Mouse (Mus musculus) intestine, embryonic 14.5 days (tissue): ENCODE results near the gene Gm32687. TPM values are rescaled to one million over a fixed set of nuclear protein-coding genes. Genes with fewer than 3 reads are reported as not detected.
"Not testable (repeated sequence)": the region's sequence is repeated elsewhere in the genome, so short reads cannot be mapped to it uniquely, and the experiment has no call there.

Source experiments
- ATAC-seq: fragments of 200-750 bp; cut with Nextera tagmentation; replicated peaks from 2 replicates; pipeline ENCODE4 v1.8.0; 2017; ENCODE audit warnings: low read depth, moderate number of reproducible peaks, moderate TSS enrichment, moderate library complexity; ENCODE audit not compliant: low FRiP score, low TSS enrichment
- DNase-seq: peaks from one replicate; pipeline ENCODE4 v3.0.0-alpha.2; 2018; ENCODE audit warnings: low spot score
- H3K27ac ChIP-seq: fragments of 300-500 bp; sonication (generic); 2 replicates; pipeline ENCODE4 v1.5.1; 2014; ENCODE audit warnings: low read depth, mild to moderate bottlenecking, control low read depth
- H3K27me3 ChIP-seq: fragments of 300-500 bp; sonication (generic); replicated peaks from 2 replicates; pipeline ENCODE4 v1.6.1; 2014; ENCODE audit warnings: low read length, control low read depth; ENCODE audit not compliant: control insufficient read depth, insufficient read depth
- H3K36me3 ChIP-seq: fragments of 300-500 bp; sonication (generic); 2 replicates; pipeline ENCODE4 v1.6.1; 2014; ENCODE audit warnings: low read length, control low read depth; ENCODE audit not compliant: control insufficient read depth, insufficient read depth
- H3K4me1 ChIP-seq: fragments of 300-500 bp; sonication (generic); replicated peaks from 2 replicates; pipeline ENCODE4 v1.6.1; 2014; ENCODE audit warnings: low read length, control low read depth, mixed read lengths; ENCODE audit not compliant: control insufficient read depth, insufficient read depth
- H3K4me2 ChIP-seq: fragments of 300-500 bp; sonication (generic); 2 replicates; pipeline ENCODE4 v1.6.1; 2014; ENCODE audit warnings: low read length
- H3K4me3 ChIP-seq: fragments of 300-500 bp; sonication (generic); 2 replicates; pipeline ENCODE4 v1.5.1; 2014; ENCODE audit warnings: low read depth, low read length, control low read depth, mixed read lengths
- H3K9ac ChIP-seq: fragments of 300-500 bp; sonication (generic); 2 replicates; pipeline ENCODE4 v1.6.1; 2014; ENCODE audit warnings: mild to moderate bottlenecking, low read length
- H3K9me3 ChIP-seq: fragments of 300-500 bp; sonication (generic); 2 replicates; pipeline ENCODE4 v1.6.1; 2016; ENCODE audit warnings: low read length, control low read depth; ENCODE audit not compliant: control insufficient read depth
- WGBS: fragments of 180-500 bp; shearing (Covaris S2); extraction: QIAGEN DNeasy Blood & Tissue Kit; methylation state at CpG from one replicate; pipeline ENCODE4 v1.1.7; 2014; 5-methylcytosine and 5-hydroxymethylcytosine counted together
- polyA plus RNA-seq: library from polyadenylated mRNA; unstranded; fragments of >200 nt; fragmentation: Nextera tagmentation; extraction: Ambion mirVana; gene quantifications from 2 replicates; pipeline ENCODE4 v1.2.1, GENCODE M21; 2014

Gene Gm32687
- 9.4 and 11.8 TPM in 2 replicates for polyA plus RNA-seq

GRCm38 (mm10) chr10:81863409-81864407 is at the start of gene Gm32687:
Gene Gm32687 (plus strand): TSS chr10:81863934.
- H3K27ac ChIP-seq, H3K36me3 ChIP-seq, H3K4me3 ChIP-seq, H3K4me1 ChIP-seq, DNase-seq, H3K9me3 ChIP-seq, H3K4me2 ChIP-seq, H3K9ac ChIP-seq, H3K27me3 ChIP-seq: not testable (repeated sequence)
- 32% methylated on average over 3 of the region's 49 CpGs for WGBS
- ATAC-seq, result peak; percentile 100

GRCm38 (mm10) chr10:81846219-81846618 is 17.5 kb upstream of the Gm32687 start:
- not testable (repeated sequence) for H3K36me3 ChIP-seq, H3K9me3 ChIP-seq, H3K27ac ChIP-seq, H3K4me3 ChIP-seq, H3K27me3 ChIP-seq, H3K9ac ChIP-seq, ATAC-seq, H3K4me2 ChIP-seq, DNase-seq, H3K4me1 ChIP-seq
- WGBS, result no CpG with 5 or more reads among the region's 18 CpGs

- DNase-seq, H3K27ac ChIP-seq, H3K4me2 ChIP-seq, H3K4me3 ChIP-seq, H3K9ac ChIP-seq, H3K9me3 ChIP-seq, H3K36me3 ChIP-seq, H3K27me3 ChIP-seq, H3K4me1 ChIP-seq: not testable (repeated sequence)
- no CpG with 5 or more reads among the region's 43 CpGs for WGBS
- ATAC-seq, result peak; percentile 96
These were observed 66.4 kb downstream of the Gm32687 start, which contains the start of gene Zfp781 for GRCm38 (mm10) chr10:81929842-81930743. Gene Zfp781 (minus strand): TSS chr10:81930480.

Other genes starting within 250 kb of the Gm32687 start
- 34.1 and 39.2 TPM in 2 replicates for gene Sirt6, start 236.1 kb upstream of the Gm32687 start, polyA plus RNA-seq
- gene Ankrd24, start 235.4 kb upstream of the Gm32687 start, polyA plus RNA-seq, result 4.7 and 6.4 TPM in 2 replicates
- 4.3 and 5.6 TPM in 2 replicates for gene Gm10778, start 214.9 kb upstream of the Gm32687 start, polyA plus RNA-seq
- gene Zfp433, start 159.1 kb upstream of the Gm32687 start, polyA plus RNA-seq, result 17.4 and 18.6 TPM in 2 replicates
- gene Gm3055, start 92.8 kb upstream of the Gm32687 start, polyA plus RNA-seq, result 10.2 and 11.7 TPM in 2 replicates
- 3.7 and 4.1 TPM in 2 replicates for gene Gm4767, start 51.7 kb upstream of the Gm32687 start, polyA plus RNA-seq
- 4.5 and 5.4 TPM in 2 replicates for gene Zfp781, start 66.5 kb downstream of the Gm32687 start, polyA plus RNA-seq
- 13.4 and 14.6 TPM in 2 replicates for gene Zfp873, start 184.2 kb downstream of the Gm32687 start, polyA plus RNA-seq
- gene BC024063, start 219.4 kb downstream of the Gm32687 start, polyA plus RNA-seq, result 5.0 and 5.4 TPM in 2 replicates